Mouse (Mus musculus) gonadal fat pad, adult 2 months (tissue): ENCODE data around the gene Pcdh7. TPM values are rescaled to one million over a fixed set of nuclear protein-coding genes. Genes with fewer than 3 reads are reported as not detected.
"Not testable (repeated sequence)": the region's sequence is repeated elsewhere in the genome, so short reads cannot be mapped to it uniquely, and the experiment has no call there.

Experiments
- DNase-seq: peaks from one replicate; pipeline ENCODE4 v3.0.0-alpha.2; 2012; ENCODE audit warnings: low read depth
- polyA plus RNA-seq: library from polyadenylated mRNA; depleted of rRNA; stranded (reverse); fragments of >200 nt; gene quantifications from 2 replicates; pipeline ENCODE4 v1.2.3, GENCODE M21; 2012

The Pcdh7 gene
- polyA plus RNA-seq, 1 experiment: 16.2 TPM

- no peak for DNase-seq
Observed at GRCm38 (mm10) chr5:58118930-58119611, 401.3 kb downstream of the Pcdh7 start.

GRCm38 (mm10) chr5:58143897-58144296, 426.1 kb downstream of the Pcdh7 start:
- peak; percentile 2 for DNase-seq

GRCm38 (mm10) chr5:58153966-58154365, 436.2 kb downstream of the Pcdh7 start:
- DNase-seq: no peak

- DNase-seq: no peak
Observed at GRCm38 (mm10) chr5:58172218-58172617, 454.5 kb downstream of the Pcdh7 start.

- not testable (repeated sequence) for DNase-seq
Observed at GRCm38 (mm10) chr5:58174335-58174734, 456.6 kb downstream of the Pcdh7 start.

GRCm38 (mm10) chr5:58175532-58175931, 457.8 kb downstream of the Pcdh7 start:
- DNase-seq: no peak
